Mouse (Mus musculus) kidney, postnatal 25 days (tissue): ENCODE measurements around the gene Becn1.

ENCODE experiments used
- DNase-seq, 2 experiments: peaks; one replicate each; pipeline ENCODE4 v3.0.0; 2021; ENCODE audit warnings: mixed read lengths in 2 of 2

Gene Becn1

GRCm38 (mm10) chr11:101264954-101265471 is 37.1 kb downstream of the Becn1 start:
- DNase-seq: peak in 1 of 2 experiments; percentile 58

GRCm38 (mm10) chr11:101263989-101264280 is 38.2 kb downstream of the Becn1 start:
- no peak for DNase-seq

GRCm38 (mm10) chr11:101263138-101263988 is 38.7 kb downstream of the Becn1 start:
- no peak for DNase-seq

- DNase-seq: peak in 1 of 2 experiments; percentile 62
Measured at GRCm38 (mm10) chr11:101262272-101262967, 39.7 kb downstream of the Becn1 start.

- DNase-seq: peak in 1 of 2 experiments; percentile 61
Measured at GRCm38 (mm10) chr11:101260826-101261380, 41.2 kb downstream of the Becn1 start.

DNA sequence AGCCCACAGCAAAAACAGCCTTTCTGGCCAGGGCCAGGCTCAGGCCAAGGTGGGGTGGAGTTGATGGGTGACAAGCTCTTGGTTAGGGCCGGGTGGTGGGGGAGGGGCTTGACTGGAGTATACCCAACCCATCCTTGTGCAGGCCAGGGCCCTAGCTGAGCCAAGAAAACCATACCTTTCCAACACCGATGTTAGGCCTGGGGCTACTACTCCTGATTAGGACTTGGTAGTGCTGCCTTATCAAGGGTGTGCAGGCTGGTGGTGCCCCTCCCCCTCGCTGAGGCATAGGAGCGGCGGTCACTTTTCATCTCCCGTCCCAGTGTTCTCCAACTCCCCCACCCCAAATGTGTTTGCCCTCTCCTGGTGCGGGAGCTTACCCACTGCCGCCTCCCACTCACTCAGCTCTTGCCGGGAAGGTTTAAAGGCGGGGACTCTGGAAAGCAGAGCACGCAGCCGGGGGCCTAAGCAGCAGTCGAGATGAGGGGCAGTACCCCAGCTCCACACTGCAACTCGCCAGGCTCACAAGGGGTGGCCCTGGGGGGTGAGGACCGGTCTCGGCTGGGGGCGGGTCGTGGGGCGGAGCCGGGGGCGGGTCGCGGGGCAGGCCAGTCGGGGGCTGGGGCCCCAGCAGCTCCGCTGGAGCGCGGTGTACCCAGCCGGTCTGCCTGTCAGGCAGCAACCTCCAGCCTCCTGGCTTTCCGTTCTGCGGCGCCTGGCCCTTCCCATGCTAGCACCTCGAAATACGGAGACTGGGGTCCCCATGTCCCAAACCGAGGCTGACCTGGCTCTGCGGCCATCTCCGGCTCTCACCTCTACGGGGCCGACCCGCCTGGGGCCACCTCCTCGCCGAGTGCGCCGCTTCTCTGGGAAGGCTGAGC is 41.9 kb downstream of the Becn1 start, which contains the start of gene Wnk4:
Wnk4 (plus strand) TSS at position 620 of the 878 bp plus-strand sequence.
- peak; percentile 93 to 97 for DNase-seq

DNA sequence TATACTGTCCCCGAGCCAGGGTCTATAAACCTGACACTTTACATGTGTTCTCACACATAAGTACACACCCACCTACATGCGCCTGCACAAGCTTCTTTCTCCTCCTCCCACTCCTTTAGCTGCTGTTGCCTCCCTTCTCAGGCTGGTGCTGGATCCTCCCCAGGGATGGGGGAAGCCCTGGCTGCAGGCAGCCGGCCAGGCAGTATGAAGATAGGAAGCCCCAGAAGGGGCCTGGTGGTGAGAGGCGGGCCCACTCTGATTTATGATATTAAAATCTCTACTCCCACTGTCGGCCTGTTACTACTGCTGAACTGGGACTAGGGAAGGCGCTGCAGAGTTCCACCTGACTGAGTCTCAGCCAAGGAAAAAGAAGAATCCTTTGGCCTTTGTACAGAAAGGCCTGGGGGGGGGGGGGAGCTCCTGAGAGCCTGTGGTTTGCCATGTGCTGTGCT is 42.8 kb downstream of the Becn1 start:
- peak; percentile 51 to 79 for DNase-seq

DNA sequence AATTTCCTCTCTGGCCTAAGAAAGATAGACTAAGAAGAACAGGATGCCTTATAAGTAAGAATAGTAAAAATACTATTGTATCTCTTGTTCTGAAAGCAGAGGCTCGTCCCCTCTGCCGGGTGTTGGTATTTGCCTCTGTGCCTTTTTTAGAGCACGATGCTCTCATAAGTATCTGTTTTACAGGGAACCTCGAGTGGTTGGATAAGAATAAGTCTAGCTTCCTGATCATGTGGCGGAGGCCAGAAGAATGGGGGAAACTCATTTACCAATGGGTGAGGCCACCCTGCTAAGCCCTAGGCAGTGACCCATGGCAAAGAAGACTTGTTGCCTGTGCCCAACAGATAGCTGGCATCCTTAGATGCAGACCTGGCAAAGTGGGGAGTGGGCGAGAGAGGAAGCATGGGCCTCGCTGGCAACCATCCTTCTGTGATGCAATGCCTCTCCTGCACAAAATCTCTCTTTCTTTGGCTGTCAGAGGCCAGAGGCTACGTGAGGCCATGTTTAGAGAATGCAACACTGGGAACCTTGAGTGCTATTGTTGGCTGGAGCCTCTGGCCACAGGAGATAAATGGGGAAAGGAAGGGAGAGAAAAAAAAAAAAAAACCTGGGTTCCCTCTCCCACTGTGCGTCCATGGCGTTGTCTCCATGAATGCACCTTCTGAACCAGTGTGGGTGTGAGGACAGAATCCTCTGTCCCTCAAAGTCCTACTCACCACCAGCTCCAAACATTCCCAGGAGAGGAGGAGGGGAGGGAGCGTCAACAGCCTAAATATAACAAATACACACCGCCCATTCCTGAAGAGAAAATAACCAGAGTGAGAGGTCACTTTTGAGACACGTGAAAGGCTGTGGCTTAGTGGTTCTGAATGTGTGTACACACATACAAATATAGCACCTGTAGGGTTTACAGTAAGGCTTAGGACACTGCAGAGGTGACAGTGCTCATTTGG is 46.0 kb downstream of the Becn1 start:
- no peak for DNase-seq

GRCm38 (mm10) chr11:101253613-101254389 is 48.3 kb downstream of the Becn1 start, which contains the start of gene Vps25:
Gene Vps25, plus strand, starts transcription at chr11:101253707.
- DNase-seq: peak; percentile 90 to 93

DNA sequence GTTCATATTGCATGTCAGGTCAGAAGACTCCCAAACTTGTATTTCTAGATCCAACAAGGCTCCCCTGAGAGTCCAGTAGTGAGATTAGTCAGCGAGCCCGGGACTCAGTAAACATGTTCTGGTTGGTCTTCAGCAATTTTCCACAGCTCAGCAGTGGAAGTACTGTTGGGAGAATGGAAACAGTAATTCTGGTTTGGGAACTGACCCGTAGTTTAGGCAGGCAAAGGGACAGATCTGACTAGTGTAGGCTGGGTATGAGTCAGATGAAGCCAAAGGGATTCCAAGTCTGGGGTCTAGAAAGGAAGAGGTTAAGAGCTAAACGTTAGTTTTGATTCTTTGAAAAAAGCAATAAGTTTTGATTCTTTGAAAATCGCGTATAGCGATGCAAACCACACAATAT is 49.1 kb downstream of the Becn1 start:
- no peak for DNase-seq

- peak in 1 of 2 experiments; percentile 75 for DNase-seq
Measured at GRCm38 (mm10) chr11:101251031-101251430, 51.1 kb downstream of the Becn1 start.

DNA sequence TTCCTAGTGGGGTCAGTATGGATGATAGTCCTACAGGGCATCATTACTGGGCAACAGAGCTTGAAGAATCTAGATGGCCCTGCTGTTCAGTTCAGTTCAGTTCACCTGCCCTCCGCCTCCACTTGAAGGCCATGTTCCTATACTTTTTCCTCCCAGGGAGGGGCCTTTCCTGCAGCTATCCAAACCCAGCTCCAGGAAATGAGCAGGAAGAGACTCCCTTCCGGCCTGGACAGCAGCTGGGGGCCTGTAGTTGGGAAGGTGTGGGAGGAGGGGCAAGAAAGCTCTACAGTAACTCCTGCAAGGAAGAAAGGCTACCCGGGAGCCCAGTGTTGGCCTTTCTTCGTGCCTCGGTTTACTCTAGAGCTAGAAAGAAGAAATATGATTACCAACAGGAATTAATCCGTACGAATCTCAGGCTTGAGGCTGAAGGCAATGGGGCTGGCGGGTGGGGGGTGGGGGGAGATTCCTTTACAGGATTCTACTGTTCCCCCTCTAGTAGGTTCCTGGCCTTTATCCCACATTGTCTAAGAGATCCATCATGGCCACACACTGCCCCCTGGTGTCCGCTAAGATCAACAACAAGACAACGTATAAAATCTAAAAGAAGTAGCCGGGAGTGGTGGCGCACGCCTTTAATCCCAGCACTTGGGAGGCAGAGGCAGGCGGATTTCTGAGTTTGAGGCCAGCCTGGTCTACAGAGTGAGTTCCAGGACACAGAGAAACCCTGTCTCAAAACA is 53.7 kb downstream of the Becn1 start:
- DNase-seq: peak; percentile 82 to 86

GRCm38 (mm10) chr11:101247521-101248030 is 54.5 kb downstream of the Becn1 start:
- peak; percentile 61 to 78 for DNase-seq

- no peak for DNase-seq
Measured at GRCm38 (mm10) chr11:101246702-101247012, 55.4 kb downstream of the Becn1 start.

DNA sequence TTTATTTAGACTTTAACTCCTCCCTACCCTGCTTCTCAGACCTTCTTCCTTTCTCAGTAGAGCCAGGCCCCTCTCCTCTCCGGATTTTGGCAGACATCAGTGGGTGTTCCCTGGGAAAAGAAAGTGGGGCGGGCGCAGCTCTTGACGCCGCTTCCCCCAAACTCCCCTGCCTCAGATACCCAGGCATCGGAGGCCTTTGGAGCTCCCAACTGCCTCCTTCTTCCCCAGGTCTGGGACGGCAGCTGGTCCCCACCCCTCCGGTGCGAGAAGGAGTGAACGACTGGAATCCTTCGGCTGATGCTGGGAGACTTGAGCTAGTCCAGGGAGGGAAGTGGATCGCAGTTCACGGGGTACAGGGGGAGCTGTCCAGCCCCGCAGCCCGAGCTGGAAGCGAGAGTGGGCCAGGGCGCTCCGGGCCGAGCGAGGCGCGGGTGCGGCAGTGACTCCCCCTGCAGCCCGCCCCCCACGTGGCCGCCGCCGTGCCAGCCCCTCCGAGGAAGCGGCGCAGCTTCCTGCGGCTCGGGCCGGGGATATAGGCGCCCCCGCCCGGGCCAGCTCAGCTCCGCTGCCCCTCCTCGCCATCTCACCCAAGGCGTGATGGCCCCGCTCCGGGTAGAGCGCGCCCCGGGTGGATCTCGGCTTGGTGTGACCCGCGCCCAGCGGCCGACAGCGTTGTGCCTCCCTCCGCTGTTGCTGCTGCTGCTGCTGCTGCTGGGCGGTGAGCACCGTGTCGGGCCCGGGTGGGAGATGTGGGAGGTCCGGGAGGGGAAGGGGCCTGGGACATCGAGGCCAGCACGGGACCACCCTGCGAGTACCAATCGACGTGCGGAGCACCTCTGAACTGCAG is 56.0 kb downstream of the Becn1 start, which contains the start of gene Ramp2:
Ramp2 (plus strand) TSS at position 174 of the 847 bp plus-strand sequence.
- peak; percentile 67 to 84 for DNase-seq

GRCm38 (mm10) chr11:101245071-101245470 is 57.0 kb downstream of the Becn1 start:
- peak in 1 of 2 experiments; percentile 67 for DNase-seq

DNA sequence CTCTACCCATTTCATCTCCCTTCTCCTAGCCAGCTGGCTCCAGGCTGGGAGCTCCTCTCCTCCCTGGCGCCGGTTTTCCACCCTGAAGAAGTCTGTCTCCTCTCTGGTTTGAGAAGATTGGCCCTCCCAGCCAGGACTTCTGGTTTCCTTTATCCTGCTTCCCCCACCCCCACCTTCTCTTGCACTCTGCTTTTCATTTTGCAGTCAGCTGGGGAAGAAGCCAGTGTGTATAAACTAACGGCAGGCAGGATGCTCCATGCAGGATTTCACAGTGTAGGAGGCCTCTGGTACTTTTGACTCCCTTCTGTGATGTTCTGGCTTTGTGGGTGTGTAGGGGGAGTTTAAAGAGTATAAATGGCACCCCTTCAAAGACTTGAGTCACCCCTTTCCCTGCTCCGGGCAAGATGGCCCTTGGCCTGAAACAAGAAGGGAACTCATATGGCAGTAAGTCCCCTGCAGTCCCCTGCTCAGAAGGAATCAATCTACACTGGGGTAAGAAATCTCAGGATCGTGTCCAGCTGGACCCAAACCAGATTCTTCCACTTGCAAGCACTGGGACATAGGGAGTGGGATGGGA is 63.9 kb downstream of the Becn1 start:
- no peak for DNase-seq

- DNase-seq: no peak
Measured at GRCm38 (mm10) chr11:101236782-101237181, 65.3 kb downstream of the Becn1 start.
